Comparison of ENCODE assay signal across 18 mouse cellular contexts in genomic region chr17:12199933-12200332, GRCm38 (mm10).
DNase-seq lines count a peak whose midpoint lies in the region; ATAC-seq and TF ChIP-seq lines count a peak whose summit lies in the region.
"Had no signal": no experiment of that assay in that cellular context is flagged by ENCODE, and none has a peak within 500 bp of the region (broad histone marks: within the 10 kb centered on the region; RNA-seq: fewer than 3 reads in every experiment).

No protein-coding gene starts in this region.

- H3K9me3 ChIP-seq in forebrain, postnatal 0 days (ENCODE audit: low read length): no peaks in the 10 kb centered on the region
- H3K9me3 ChIP-seq in forebrain, embryonic 13.5 days (replicated peaks): no peaks in the 10 kb centered on the region
- no peaks in the 10 kb centered on the region for H3K9me3 ChIP-seq in lung, embryonic 14.5 days (ENCODE audit: low read depth, low read length)
- H3K9me3 ChIP-seq in lung, postnatal 0 days (ENCODE audit: low read length): no peaks in the 10 kb centered on the region
- no peaks in the 10 kb centered on the region for H3K9me3 ChIP-seq in embryonic facial prominence, embryonic 14.5 days (ENCODE audit: control insufficient read depth, low read length)
- H3K9me3 ChIP-seq: hindbrain, embryonic 13.5 days had no signal

- no peak for ATAC-seq in forebrain, postnatal 0 days
- ATAC-seq in forebrain, embryonic 13.5 days: no peak
- ATAC-seq in lung, embryonic 14.5 days (ENCODE audit: insufficient read depth): no peak
- no peak for ATAC-seq in lung, postnatal 0 days
- no peak for ATAC-seq in embryonic facial prominence, embryonic 14.5 days (ENCODE audit: low read depth)
- ATAC-seq: inflammation-experienced regulatory T-cells, adult 6 months had no signal

- no peak for TF ChIP-seq CTCF in forebrain, postnatal 0 days (IDR thresholded peaks at IDR 0.05; ENCODE audit: low read depth)
- no peak for TF ChIP-seq CTCF in lung, embryonic 14.5 days (IDR thresholded peaks at IDR 0.05; ENCODE audit: low read depth)
- TF ChIP-seq CTCF in lung, postnatal 0 days (IDR thresholded peaks at IDR 0.05): no peak

- no peak overlapping the region for H3K27ac ChIP-seq in forebrain, postnatal 0 days (ENCODE audit: low read depth, low read length)
- no peak overlapping the region for H3K27ac ChIP-seq in forebrain, embryonic 13.5 days
- no peak overlapping the region for H3K27ac ChIP-seq in lung, embryonic 14.5 days (ENCODE audit: low read depth)
- H3K27ac ChIP-seq in lung, postnatal 0 days (ENCODE audit: low read length): no peak overlapping the region
- peak overlapping the region; percentile 22 for H3K27ac ChIP-seq in embryonic facial prominence, embryonic 14.5 days (replicated peaks; ENCODE audit: low read depth, low read length)
- H3K27ac ChIP-seq: hindbrain, embryonic 13.5 days had no signal

- H3K4me3 ChIP-seq in forebrain, postnatal 0 days (ENCODE audit: low read depth, low read length): no peak overlapping the region
- H3K4me3 ChIP-seq in forebrain, embryonic 13.5 days: no peak overlapping the region
- no peak overlapping the region for H3K4me3 ChIP-seq in lung, embryonic 14.5 days (ENCODE audit: low read depth, low read length)
- no peak overlapping the region for H3K4me3 ChIP-seq in lung, postnatal 0 days (ENCODE audit: low read depth, low read length)
- no peak overlapping the region for H3K4me3 ChIP-seq in embryonic facial prominence, embryonic 14.5 days (ENCODE audit: low read depth, low read length)
- H3K4me3 ChIP-seq: hindbrain, embryonic 13.5 days had no signal

- no peak overlapping the region for H3K9ac ChIP-seq in forebrain, postnatal 0 days
- no peak overlapping the region for H3K9ac ChIP-seq in forebrain, embryonic 13.5 days
- no peak overlapping the region for H3K9ac ChIP-seq in lung, embryonic 14.5 days
- no peak overlapping the region for H3K9ac ChIP-seq in lung, postnatal 0 days (replicated peaks; ENCODE audit: low read depth)
- no peak overlapping the region for H3K9ac ChIP-seq in embryonic facial prominence, embryonic 14.5 days (ENCODE audit: low read depth, low read length)
- H3K9ac ChIP-seq: hindbrain, embryonic 13.5 days had no signal

- WGBS in forebrain, postnatal 0 days: 39% methylated on average over 4 of the region's 4 CpGs
- WGBS in forebrain, embryonic 13.5 days: 76% methylated on average over 4 of the region's 4 CpGs
- 64% methylated on average over 4 of the region's 4 CpGs for WGBS in lung, embryonic 14.5 days
- WGBS in lung, postnatal 0 days: 63% methylated on average over 4 of the region's 4 CpGs
- 29% methylated on average over 4 of the region's 4 CpGs for WGBS in embryonic facial prominence, embryonic 14.5 days

- no peak for TF ChIP-seq EP300 in lung, postnatal 0 days (IDR thresholded peaks at IDR 0.05)

- no peaks in the 10 kb centered on the region for H3K36me3 ChIP-seq in forebrain, postnatal 0 days (ENCODE audit: insufficient read depth)
- peaks cover 8% of the 10 kb centered on the region; the same call in 1 of the 2 replicates for H3K36me3 ChIP-seq in forebrain, embryonic 13.5 days (ENCODE audit: poor library complexity, severe bottlenecking)
- peaks cover 8% of the 10 kb centered on the region; the same call in 1 of the 2 replicates for H3K36me3 ChIP-seq in lung, embryonic 14.5 days (ENCODE audit: insufficient read depth)
- H3K36me3 ChIP-seq in lung, postnatal 0 days (ENCODE audit: insufficient read depth, low read length): no peaks in the 10 kb centered on the region; the same call in 1 of the 2 replicates
- no peaks in the 10 kb centered on the region for H3K36me3 ChIP-seq in embryonic facial prominence, embryonic 14.5 days (ENCODE audit: control insufficient read depth, insufficient read depth, low read length)

- no peak overlapping the region for H3K4me2 ChIP-seq in forebrain, postnatal 0 days (ENCODE audit: low read depth)
- no peak overlapping the region for H3K4me2 ChIP-seq in forebrain, embryonic 13.5 days
- H3K4me2 ChIP-seq in lung, embryonic 14.5 days: no peak overlapping the region
- no peak overlapping the region for H3K4me2 ChIP-seq in lung, postnatal 0 days (replicated peaks; ENCODE audit: low read depth, low read length)
- H3K4me2 ChIP-seq in embryonic facial prominence, embryonic 14.5 days (ENCODE audit: low read depth, low read length): no peak overlapping the region
- H3K4me2 ChIP-seq: hindbrain, embryonic 13.5 days; midbrain, embryonic 11.5 days had no signal

- DNase-seq in forebrain, postnatal 0 days: peak; percentile 28
- peak; percentile 46 for DNase-seq in lung, embryonic 14.5 days
- DNase-seq in lung, postnatal 0 days (ENCODE audit: low spot score): no peak
- peak; percentile 80 for DNase-seq in embryonic facial prominence, embryonic 14.5 days (ENCODE audit: low spot score)
- no peak for DNase-seq in kidney, postnatal 36 days
- DNase-seq in left cerebral cortex, adult 9 months (ENCODE audit: low spot score in 2 of 2): no peak
- DNase-seq: adrenal gland, postnatal 14 days; cerebellum, adult 8-10 months; gastrocnemius, postnatal 36 days; kidney, adult 18-20 months; layer of hippocampus, adult 9-11 months; left cerebral cortex, postnatal 4 days; lung, postnatal 14 days had no signal

- peaks cover 9% of the 10 kb centered on the region for H3K4me1 ChIP-seq in forebrain, postnatal 0 days (ENCODE audit: insufficient read depth)
- peaks cover 24% of the 10 kb centered on the region for H3K4me1 ChIP-seq in forebrain, embryonic 13.5 days
- peaks cover 8% of the 10 kb centered on the region; the same call in 1 of the 2 replicates for H3K4me1 ChIP-seq in lung, embryonic 14.5 days (ENCODE audit: insufficient read depth)
- peaks cover 5% of the 10 kb centered on the region; the same call in 1 of the 2 replicates for H3K4me1 ChIP-seq in lung, postnatal 0 days (ENCODE audit: insufficient read depth, low read depth, low read length)
- H3K4me1 ChIP-seq in embryonic facial prominence, embryonic 14.5 days (ENCODE audit: control insufficient read depth, insufficient read depth, low read length): peaks cover 39% of the 10 kb centered on the region

- H3K27me3 ChIP-seq in forebrain, postnatal 0 days (ENCODE audit: insufficient read depth, low read length): no peaks in the 10 kb centered on the region
- no peaks in the 10 kb centered on the region for H3K27me3 ChIP-seq in forebrain, embryonic 13.5 days
- H3K27me3 ChIP-seq in lung, embryonic 14.5 days (ENCODE audit: insufficient read depth, low read length): no peaks in the 10 kb centered on the region
- no peaks in the 10 kb centered on the region for H3K27me3 ChIP-seq in lung, postnatal 0 days (replicated peaks; ENCODE audit: insufficient read depth, low read length)
- no peaks in the 10 kb centered on the region for H3K27me3 ChIP-seq in embryonic facial prominence, embryonic 14.5 days (replicated peaks; ENCODE audit: control insufficient read depth, insufficient read depth, low read length)
- H3K27me3 ChIP-seq: CH12.LX; hindbrain, embryonic 13.5 days had no signal

Comparison
In these comparisons a context has a peak if more than half of its experiments do, and no peak if none do; other contexts are left out.
1. DNase-seq: peak in forebrain, postnatal 0 days (single experiment), lung, embryonic 14.5 days (single experiment) and embryonic facial prominence, embryonic 14.5 days (single experiment); none in lung, postnatal 0 days (single experiment), kidney, postnatal 36 days (0 of 2) and left cerebral cortex, adult 9 months (0 of 2).